Mouse (Mus musculus) lung, adult 2 months (tissue): ENCODE measurements at regions not wholly inside any gene's neighbourhood (a gene's known extent, or its start where the extent isn't known, plus 50 kb on each side); places are given as distances from the start of the nearest gene placed in this dataset.

Source experiments
- CTCF ChIP-seq: fragments of 200-500 bp; IDR thresholded peaks from 2 replicates; pipeline ENCODE4 v1.5.1; 2011; ENCODE audit warnings: mild to moderate bottlenecking, low read length, control low read depth; ENCODE audit not compliant: insufficient read depth
- POLR2A ChIP-seq: fragments of 200-500 bp; IDR thresholded peaks from 2 replicates; pipeline ENCODE4 v1.6.1; 2011; ENCODE audit warnings: low read depth, mild to moderate bottlenecking, control low read depth, low read length, borderline replicate concordance; ENCODE audit errors: extremely low read depth

DNA sequence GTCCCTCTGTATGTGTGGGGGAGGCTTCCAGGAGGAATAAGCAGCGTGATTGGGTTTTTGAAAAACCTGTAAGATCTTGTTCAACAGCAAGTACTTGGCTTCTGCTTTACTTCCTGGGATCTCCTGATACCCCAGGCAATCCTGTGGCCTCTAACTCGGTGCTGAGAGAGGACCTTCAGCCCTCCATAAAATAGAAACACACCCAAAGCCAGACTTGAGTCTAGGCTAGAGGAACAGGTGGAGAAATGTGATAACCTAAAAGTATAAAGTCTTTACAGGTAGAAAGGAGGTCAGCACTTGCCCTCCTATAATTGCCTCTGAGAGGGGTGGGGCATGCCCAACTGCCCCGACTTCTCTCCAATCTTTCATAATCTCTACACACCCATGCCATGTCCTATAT lies 183.1 kb downstream of the Ankrd16 start:
- no peak for TF ChIP-seq POLR2A
- no peak for TF ChIP-seq CTCF
